Mouse (Mus musculus): Measurements from ENCODE around the gene Wdr26. TPM values are rescaled to one million over a fixed set of nuclear protein-coding genes. Genes with fewer than 3 reads are reported as not detected.
A peak's percentile ranks its signal among the peaks of the same experiment; 100 is the strongest.

Gene Wdr26
- total RNA-seq, 2 experiments from 2014 or later, result 96.7 to 105 TPM

GRCm38 (mm10) chr1:181245554-181246486, 34.0 kb upstream of the Wdr26 start:
- DNase-seq, result no peak
- intact Hi-C loops (cut with DNase I), result no loop called here

- intact Hi-C loops (cut with DNase I), result no loop called here
- DNase-seq, result no peak
Measured at GRCm38 (mm10) chr1:181245067-181245466, 33.3 kb upstream of the Wdr26 start.

DNA sequence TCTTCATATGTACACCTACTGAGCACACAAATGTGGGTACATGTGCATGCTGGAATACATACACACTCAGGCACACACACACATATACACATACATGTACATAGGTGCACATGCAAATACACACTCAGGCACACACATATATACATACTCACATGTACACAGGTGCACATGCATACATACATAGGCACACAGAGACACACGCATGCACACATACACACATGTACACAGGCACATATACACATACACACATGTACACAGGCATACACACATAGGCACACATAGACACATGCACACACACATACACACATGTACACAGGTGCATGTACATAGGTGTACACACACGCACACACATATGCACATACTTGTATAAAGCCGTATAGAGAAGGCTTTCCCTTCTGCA, 29.4 kb upstream of the Wdr26 start:
- no peak for DNase-seq
- intact Hi-C loops (cut with DNase I), result no loop called here

DNA sequence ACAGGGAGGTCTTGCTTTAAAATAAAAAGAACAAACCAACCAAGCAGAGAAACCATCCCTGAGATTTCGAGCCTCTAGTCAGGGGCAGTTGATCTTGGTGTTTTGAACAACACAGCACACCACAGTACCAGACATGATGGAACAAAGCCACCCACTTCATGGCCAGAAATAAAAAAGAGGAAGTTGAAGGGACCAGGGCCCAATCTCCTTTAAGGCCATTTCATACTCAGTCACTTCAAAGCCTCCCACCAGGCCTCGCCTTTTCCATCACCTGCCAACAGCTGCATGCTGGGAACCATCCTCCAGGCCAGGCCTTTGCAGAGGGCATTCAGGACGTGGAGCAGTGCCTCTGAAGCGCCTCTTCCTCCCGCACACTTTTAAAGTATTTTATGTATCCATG, 25.5 kb upstream of the Wdr26 start:
- no peak for DNase-seq
- intact Hi-C loops (cut with DNase I), result no loop called here

DNA sequence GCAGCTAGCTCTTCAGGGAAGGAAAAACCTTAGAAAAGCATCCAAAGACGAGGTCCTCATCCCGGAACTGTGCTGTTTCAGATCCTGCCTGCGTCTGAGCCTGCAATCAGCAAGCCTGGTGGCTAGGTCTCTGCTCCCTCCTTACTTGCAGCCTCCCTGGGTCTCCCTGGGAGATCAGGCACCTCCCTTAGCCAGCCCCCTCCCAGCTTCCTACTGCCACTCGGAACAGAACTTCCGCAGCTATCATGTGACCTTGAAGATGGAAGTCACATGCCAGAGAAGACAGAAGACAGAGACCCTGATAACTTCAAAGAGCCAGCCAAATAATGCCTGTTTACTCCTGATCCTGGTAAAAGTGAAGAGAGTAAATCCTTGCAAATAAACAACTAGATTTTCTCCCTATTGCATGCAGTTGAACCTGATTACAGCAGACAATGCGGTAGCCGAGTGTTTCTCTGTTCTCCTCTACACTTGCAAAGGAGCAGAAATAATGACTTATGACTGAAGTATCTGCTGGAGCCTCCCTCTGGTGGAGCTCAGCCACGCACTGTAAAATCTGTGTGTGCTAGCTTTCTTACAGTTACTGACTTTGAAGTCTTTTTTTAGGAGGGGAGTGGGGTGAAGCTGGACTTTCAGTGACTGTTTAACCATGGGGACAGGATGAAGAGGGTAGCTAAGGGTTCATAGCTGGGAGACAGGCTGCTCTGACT, 22.7 kb upstream of the Wdr26 start:
- peak; percentile 46 to 54 for DNase-seq

GRCm38 (mm10) chr1:181233734-181234133, 21.9 kb upstream of the Wdr26 start:
- no peak for DNase-seq
- intact Hi-C loops (cut with DNase I), result no loop called here

More for the DNA sequence above, 22.7 kb upstream of the Wdr26 start:
- intact Hi-C loops (cut with DNase I), result no loop called here

- intact Hi-C loops (cut with DNase I), result no loop called here
- peak; percentile 66 to 71 for DNase-seq
Measured at GRCm38 (mm10) chr1:181232307-181233027, 20.7 kb upstream of the Wdr26 start.

DNA sequence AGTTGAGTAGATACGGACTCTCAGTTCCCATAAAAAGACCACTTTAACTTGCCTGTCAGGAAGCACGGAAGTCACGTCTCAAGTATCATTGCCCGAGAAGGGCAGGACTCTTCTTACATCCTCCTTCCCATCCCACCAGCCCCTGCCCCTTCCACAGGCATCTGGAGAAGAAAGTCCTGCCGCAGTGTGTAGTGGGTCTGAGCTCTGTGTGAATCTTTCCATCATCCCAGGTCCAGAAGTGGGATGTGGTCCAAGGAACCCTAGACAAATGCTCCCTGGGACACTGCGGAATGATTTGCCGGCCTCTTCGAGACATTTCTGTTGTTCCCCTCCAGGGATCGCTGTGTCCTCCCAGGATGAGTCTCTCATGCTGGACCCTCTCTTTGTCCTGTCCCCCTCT, 20.0 kb upstream of the Wdr26 start:
- intact Hi-C loops (cut with DNase I), result no loop called here
- DNase-seq, result no peak

- DNase-seq, result no peak
- intact Hi-C loops (cut with DNase I), result no loop called here
Measured at GRCm38 (mm10) chr1:181231262-181231661, 19.5 kb upstream of the Wdr26 start.

- intact Hi-C loops (cut with DNase I), result no loop called here
- DNase-seq, result no peak
Measured at GRCm38 (mm10) chr1:181230731-181231148, 18.9 kb upstream of the Wdr26 start.

- DNase-seq, result no peak
Measured at GRCm38 (mm10) chr1:181229046-181229445, 17.2 kb upstream of the Wdr26 start.

DNA sequence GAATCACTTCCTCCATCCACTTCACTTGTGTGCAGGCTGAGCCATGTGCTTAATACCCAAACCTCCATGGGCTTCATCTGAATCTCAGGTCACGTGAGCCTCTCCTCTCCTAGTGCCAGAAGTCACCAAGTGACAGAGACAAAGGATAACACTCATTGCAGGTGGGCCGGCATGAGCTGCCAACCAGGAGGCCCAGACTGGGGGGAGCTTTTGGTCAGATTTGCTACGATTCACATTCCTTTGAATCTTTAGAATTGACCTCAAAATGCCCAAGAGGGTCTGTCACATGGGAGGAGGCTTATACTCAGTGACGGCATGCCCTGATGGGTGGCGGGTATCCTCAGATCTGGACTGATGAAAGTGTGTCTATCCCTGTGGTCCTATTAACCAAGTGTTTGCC, 16.8 kb upstream of the Wdr26 start:
- intact Hi-C loops (cut with DNase I), result no loop called here
- no peak for DNase-seq

More at GRCm38 (mm10) chr1:181229046-181229445, 17.2 kb upstream of the Wdr26 start:
- intact Hi-C loops (cut with DNase I), result no loop called here

DNA sequence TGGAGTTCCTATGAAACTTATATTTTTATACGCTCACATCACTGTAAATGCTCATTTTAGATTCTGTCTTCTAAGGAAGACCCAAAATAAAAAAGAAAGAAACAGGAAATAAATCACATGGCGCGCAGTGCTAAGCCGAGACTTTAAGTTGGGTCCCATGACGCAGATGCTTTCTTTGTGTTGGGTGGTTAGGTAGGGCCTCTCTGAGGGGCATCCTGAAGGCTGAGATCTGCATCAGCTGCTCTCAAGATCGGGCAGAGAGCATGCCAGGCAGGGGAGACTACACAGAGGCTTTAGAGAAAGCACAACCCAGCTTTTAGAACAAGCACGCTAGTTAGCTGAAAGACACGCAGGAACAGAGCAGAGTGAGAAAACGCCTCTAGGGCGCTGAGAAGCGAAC, 16.0 kb upstream of the Wdr26 start:
- DNase-seq, result no peak
- intact Hi-C loops (cut with DNase I), result no loop called here

GRCm38 (mm10) chr1:181226850-181227249, 15.0 kb upstream of the Wdr26 start:
- intact Hi-C loops (cut with DNase I), result no loop called here
- DNase-seq, result peak in 1 of 2 experiments; percentile 12

DNA sequence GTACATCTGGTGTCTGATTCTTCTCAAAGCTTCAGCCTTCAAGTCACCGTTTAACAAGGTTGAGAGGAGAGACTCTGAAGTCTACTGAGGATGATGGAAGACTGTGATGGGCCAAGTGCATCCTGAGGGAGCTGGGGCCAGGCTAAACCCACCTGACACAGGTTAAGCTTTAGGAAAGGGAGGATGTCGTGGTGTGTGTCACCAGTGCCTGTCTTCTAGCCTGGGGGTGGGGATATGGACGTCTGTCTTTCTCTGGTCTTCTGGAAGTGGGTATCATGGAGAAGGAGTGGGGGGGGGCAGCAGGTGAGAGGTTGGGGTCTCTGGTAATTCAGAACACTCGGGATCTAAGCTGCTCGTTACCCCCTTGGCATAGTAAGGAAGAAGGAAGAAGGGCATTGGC, 13.5 kb upstream of the Wdr26 start:
- peak in 1 of 2 experiments; percentile 2 for DNase-seq
- intact Hi-C loops (cut with DNase I), result no loop called here

GRCm38 (mm10) chr1:181222041-181222440, 10.2 kb upstream of the Wdr26 start:
- intact Hi-C loops (cut with DNase I), result no loop called here
- no peak for DNase-seq

DNA sequence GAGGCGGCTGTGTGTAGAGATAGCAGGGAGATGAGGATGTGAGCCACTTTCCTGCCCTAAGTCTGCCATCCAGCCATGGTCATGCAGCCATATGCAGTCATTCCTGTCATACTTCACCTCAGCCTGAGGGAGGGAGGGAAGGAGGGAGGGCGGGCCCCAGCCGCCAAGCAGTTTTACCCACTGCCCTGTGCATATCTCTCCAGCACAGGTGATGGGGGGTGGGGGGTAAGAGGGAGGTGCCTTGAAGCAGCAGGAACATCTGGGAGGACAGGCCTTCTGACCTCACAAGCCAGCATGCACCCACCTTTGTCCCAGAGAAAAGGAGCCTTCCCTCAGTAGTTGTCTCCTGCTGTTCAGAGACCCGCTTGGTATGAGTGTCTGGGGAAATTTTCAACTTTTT, 4.5 kb upstream of the Wdr26 start:
- DNase-seq, result peak in 1 of 2 experiments; percentile 4
- intact Hi-C loops (cut with DNase I), result no loop called here

DNA sequence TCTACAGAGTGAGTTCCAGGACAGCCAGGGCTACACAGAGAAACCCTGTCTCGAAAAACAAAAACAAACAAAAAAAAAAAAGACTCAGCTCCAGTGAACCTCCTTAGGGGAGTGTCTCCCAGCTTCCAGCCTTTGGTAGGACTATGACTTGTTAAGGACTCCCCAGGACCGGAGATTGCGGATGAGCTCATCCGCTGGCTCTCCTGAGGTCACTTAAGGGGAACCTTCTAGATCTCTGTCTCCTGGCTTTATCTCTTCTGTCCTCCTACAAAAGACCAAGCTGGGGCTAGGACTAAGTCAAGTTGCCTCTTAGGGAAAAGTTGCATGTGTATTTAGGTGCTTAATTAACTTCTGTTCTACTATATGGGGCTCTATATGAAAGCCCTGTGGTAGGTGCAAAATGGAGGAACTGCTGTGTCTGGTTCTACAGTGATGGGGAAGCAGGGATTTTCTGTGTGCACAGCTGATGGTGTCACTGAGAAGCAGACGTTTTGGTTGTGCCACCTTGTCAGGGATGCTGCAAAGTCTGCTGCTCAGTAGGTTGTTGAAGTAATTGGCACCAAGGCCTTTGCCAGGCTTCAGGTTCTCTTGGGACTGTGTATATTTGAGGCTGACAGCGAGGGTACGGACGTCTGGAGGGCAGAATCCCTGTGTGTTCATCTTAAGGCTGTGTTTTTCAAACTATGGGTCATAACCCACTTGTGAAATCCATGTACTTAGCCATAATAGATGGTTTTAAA, 2.7 kb upstream of the Wdr26 start:
- intact Hi-C loops (cut with DNase I), result loop anchor here (5.0 kb wide), 2 partner anchors 43 to 72 kb away; partner anchors contain the start of genes Cnih4 and Nvl
- peak in 1 of 2 experiments; percentile 10 for DNase-seq

GRCm38 (mm10) chr1:181211403-181211919, 340 bp downstream of the Wdr26 start:
- intact Hi-C loops (cut with DNase I), result loop anchor here (5.0 kb wide), 2 partner anchors 46 to 69 kb away; partner anchors contain the start of genes Cnih4 and Nvl
- DNase-seq, result no peak

All from gastrocnemius, postnatal 36 days (tissue).